Mouse (Mus musculus) erythroblast, embryonic 14.5 days (primary cell): Measurements from ENCODE around the gene Coa4.

Source experiments
- GATA1 ChIP-seq: IDR thresholded peaks from 2 replicates; pipeline ENCODE4 v1.6.1; 2012; ENCODE audit warnings: low read length, inconsistent platforms, mixed read lengths
- TAL1 ChIP-seq: IDR thresholded peaks from 3 replicates; pipeline ENCODE4 v1.6.1; 2012; ENCODE audit warnings: low read length, inconsistent platforms, mixed read lengths

DNA sequence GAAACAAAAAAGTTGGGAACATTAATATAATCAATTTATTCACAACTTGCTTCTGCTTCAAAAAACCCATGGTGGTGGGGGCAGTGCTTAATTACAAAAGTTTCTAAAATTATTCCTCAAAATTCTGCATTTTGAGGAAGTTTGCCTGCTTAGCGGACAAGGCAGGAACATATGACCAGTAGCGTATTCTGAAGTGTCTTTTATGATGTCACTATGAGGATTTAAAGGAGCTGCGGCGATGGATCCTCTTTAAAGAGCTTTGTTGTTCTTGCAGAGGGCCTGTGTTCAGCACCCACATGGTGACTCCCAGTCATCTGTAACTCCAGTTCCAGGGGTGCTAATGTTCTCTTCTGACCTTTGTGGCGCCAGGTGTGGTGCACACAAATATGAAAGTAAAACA lies 6.1 kb upstream of the Coa4 start:
- TF ChIP-seq GATA1 (no peak), TAL1 (no peak)
